Mouse (Mus musculus): Measurements from ENCODE around the gene Chst14.

GRCm38 (mm10) chr2:118901175-118902031 lies 24.9 kb upstream of the Chst14 start:
- TF ChIP-seq CTCF (IDR thresholded peaks at IDR 0.05; ENCODE audit: control insufficient read depth, insufficient read depth, insufficient read length) (no peak), USF1 (IDR thresholded peaks at IDR 0.05; ENCODE audit: low read depth) (no peak), MYOG (IDR thresholded peaks at IDR 0.05; ENCODE audit: control insufficient read depth, extremely low read depth, insufficient read length) (no peak), MAX (IDR thresholded peaks at IDR 0.05) (no peak)
